Mouse (Mus musculus): ENCODE measurements around the gene Arhgef26.

DNA sequence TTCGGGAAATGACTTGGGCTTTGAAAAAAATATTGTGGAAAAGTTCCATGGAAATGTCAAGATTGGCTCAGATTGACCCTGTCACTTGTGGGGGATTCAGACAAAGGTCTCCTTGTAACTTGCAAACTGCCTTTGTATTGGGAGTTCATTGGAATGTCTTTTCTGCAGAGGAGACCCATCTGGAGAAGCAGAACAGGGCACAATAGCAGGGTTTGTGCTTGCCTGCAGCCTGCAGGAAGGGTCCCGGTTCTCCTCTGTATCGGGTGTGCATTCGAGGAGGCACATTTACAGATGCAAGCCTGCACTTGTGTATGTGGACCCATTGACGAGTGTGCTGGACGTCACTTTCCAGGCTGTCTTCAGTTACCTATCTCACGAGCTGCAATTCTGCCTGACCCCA, 56.1 kb downstream of the Arhgef26 start:
- no peak for TF ChIP-seq CTCF (IDR thresholded peaks at IDR 0.05; ENCODE audit: low read depth, low read length)
- no peak for TF ChIP-seq GATA1 (IDR thresholded peaks at IDR 0.05; ENCODE audit: borderline replicate concordance, low read length)

All from G1E (cell line).